Mouse (Mus musculus): Measurements from ENCODE around the gene Pbxip1.

Gene Pbxip1

GRCm38 (mm10) chr3:89486111-89486510, 49.6 kb downstream of the Pbxip1 start:
- DNase-seq (ENCODE audit: low read depth) = no peak

- DNase-seq (ENCODE audit: low read depth) = no peak
These were observed 50.6 kb downstream of the Pbxip1 start for GRCm38 (mm10) chr3:89486916-89487702.

- DNase-seq (ENCODE audit: low read depth) = no peak
These were observed 54.3 kb downstream of the Pbxip1 start for GRCm38 (mm10) chr3:89490790-89491189.

- DNase-seq (ENCODE audit: low read depth) = no peak
These were observed 55.1 kb downstream of the Pbxip1 start for GRCm38 (mm10) chr3:89491559-89491958.

- DNase-seq (ENCODE audit: low read depth) = no peak
These were observed 56.2 kb downstream of the Pbxip1 start for GRCm38 (mm10) chr3:89492701-89493151.

GRCm38 (mm10) chr3:89494630-89495029, 58.1 kb downstream of the Pbxip1 start:
- DNase-seq (ENCODE audit: low read depth) = no peak

- no peak for DNase-seq (ENCODE audit: low read depth)
These were observed 59.9 kb downstream of the Pbxip1 start for GRCm38 (mm10) chr3:89496366-89496765.

- no peak for DNase-seq (ENCODE audit: low read depth)
These were observed 63.2 kb downstream of the Pbxip1 start for GRCm38 (mm10) chr3:89499696-89500095.

Measured in c-Kit-positive CD71-positive TER-119-negative erythroid progenitor cells, embryonic 14.5 days (primary cell).